In the genomic region with DNA sequence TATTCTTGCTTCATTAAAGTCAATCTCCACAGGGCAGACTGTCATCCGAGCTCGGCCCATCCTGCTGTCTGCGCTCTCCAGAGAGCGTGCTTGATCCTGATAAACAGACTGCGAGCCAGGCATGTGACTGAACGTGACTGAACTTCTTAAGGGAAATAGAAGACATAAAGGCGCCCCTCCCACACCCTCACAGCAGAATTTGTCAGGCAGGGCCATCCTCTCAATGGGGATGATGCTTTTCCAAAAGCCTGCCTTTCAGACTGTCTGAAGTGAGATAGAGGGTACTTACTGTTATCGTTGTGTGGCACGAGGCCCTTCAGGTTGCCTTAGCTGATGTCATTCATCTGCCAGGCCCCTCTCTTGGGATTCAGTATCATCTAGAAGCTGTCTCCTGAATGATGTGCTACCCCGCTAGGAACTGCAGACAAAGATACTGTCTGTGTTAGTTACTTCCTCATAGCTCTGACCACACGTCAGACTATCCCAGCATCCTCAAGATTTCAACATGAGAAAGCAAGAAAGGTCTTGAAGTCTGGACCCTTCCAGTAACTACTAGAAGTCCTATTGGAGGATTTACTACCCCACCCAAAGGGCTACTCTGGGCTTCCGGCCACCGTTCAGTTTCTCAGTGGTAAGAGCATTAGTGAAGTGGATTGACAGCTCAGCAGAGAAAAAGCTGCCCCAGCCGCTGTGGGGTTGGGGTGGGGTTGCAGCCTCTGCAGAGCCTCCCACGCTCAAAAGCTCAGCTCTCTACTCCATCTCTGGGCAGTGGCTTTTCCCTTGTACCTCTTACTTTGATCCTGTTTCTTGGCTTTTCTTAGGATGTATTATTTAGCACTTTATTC, we compare ENCODE assay signal across 10 mouse cellular contexts. TPM values are rescaled to one million over a fixed set of nuclear protein-coding genes. Genes with fewer than 3 reads are reported as not detected.
DNase-seq lines count a peak whose midpoint lies in the region; ATAC-seq and TF ChIP-seq lines count a peak whose summit lies in the region.
"Had no signal": no experiment of that assay in that cellular context is flagged by ENCODE, and none has a peak within 500 bp of the region (broad histone marks: within the 10 kb centered on the region; RNA-seq: fewer than 3 reads in every experiment).

No protein-coding gene starts in this region.

- H3K9ac ChIP-seq in hindbrain, embryonic 16.5 days (ENCODE audit: low read depth, low read length), result no peak overlapping the region
- no peak overlapping the region for H3K9ac ChIP-seq in midbrain, embryonic 16.5 days (ENCODE audit: low read depth, low read length)

- no peak for DNase-seq in testis, postnatal 14 days (ENCODE audit: low spot score)
- no peak for DNase-seq in layer of hippocampus, adult 9-11 months
- no peak for DNase-seq in urinary bladder, postnatal 36 days (ENCODE audit: low spot score in 2 of 2)
- no peak for DNase-seq in layer of hippocampus, adult 8-10 months (ENCODE audit: low spot score in 2 of 2)
- DNase-seq in cerebellum, postnatal 25 days, result no peak
- DNase-seq: kidney, adult 18-20 months had no signal

- no peak overlapping the region for H3K4me2 ChIP-seq in hindbrain, embryonic 16.5 days (ENCODE audit: low read length)
- H3K4me2 ChIP-seq in midbrain, embryonic 16.5 days (ENCODE audit: low read length), result 0 out of 2 replicates have a peak overlapping the region, but pooled peaks have one; percentile 14

- no peak overlapping the region for H3K27ac ChIP-seq in testis, adult 2 months (ENCODE audit: control insufficient read depth, insufficient read depth, low read depth, low read length)
- H3K27ac ChIP-seq in hindbrain, embryonic 16.5 days (ENCODE audit: low read depth, low read length), result no peak overlapping the region
- no peak overlapping the region for H3K27ac ChIP-seq in midbrain, embryonic 16.5 days (ENCODE audit: low read length)

- 39% methylated on average over 15 of the region's 15 CpGs for WGBS in hindbrain, embryonic 16.5 days
- 28% methylated on average over 15 of the region's 15 CpGs for WGBS in midbrain, embryonic 16.5 days

- TF ChIP-seq CTCF in testis, adult 2 months (IDR thresholded peaks at IDR 0.05; ENCODE audit: control insufficient read depth, insufficient read depth, insufficient replicate concordance, low read depth, low read length), result no peak

- H3K27me3 ChIP-seq in testis, adult 2 months (ENCODE audit: control insufficient read depth, insufficient read depth, low read length), result no peaks in the 10 kb centered on the region
- H3K27me3 ChIP-seq in hindbrain, embryonic 16.5 days (replicated peaks; ENCODE audit: control insufficient read depth, insufficient read depth, low read length), result no peaks in the 10 kb centered on the region; the same call in 1 of the 2 replicates
- no peaks in the 10 kb centered on the region; the same call in 1 of the 2 replicates for H3K27me3 ChIP-seq in midbrain, embryonic 16.5 days (ENCODE audit: control insufficient read depth, insufficient read depth, low read depth, low read length)

- H3K4me3 ChIP-seq in testis, adult 2 months (ENCODE audit: control insufficient read depth, low read depth, low read length), result peak overlapping the region; percentile 1
- H3K4me3 ChIP-seq in hindbrain, embryonic 16.5 days (ENCODE audit: low read length), result no peak overlapping the region
- no peak overlapping the region for H3K4me3 ChIP-seq in midbrain, embryonic 16.5 days (ENCODE audit: low read depth, low read length)
- H3K4me3 ChIP-seq: megakaryocyte, embryonic 14.5 days had no signal

- H3K36me3 ChIP-seq in testis, adult 2 months (ENCODE audit: control insufficient read depth, insufficient read depth, low read length), result no peaks in the 10 kb centered on the region
- H3K36me3 ChIP-seq in hindbrain, embryonic 16.5 days (ENCODE audit: control insufficient read depth, insufficient read depth, low read length), result no peaks in the 10 kb centered on the region
- H3K36me3 ChIP-seq in midbrain, embryonic 16.5 days (ENCODE audit: control insufficient read depth, insufficient read depth, low read length), result no peaks in the 10 kb centered on the region

- H3K4me1 ChIP-seq in testis, adult 2 months (ENCODE audit: control insufficient read depth, insufficient read depth, low read length), result peaks cover 5% of the 10 kb centered on the region
- peaks cover 3% of the 10 kb centered on the region for H3K4me1 ChIP-seq in hindbrain, embryonic 16.5 days (ENCODE audit: control insufficient read depth, insufficient read depth, low read depth, low read length)
- H3K4me1 ChIP-seq in midbrain, embryonic 16.5 days (ENCODE audit: control insufficient read depth, insufficient read depth, low read length), result peaks cover 6% of the 10 kb centered on the region; the same call in 1 of the 2 replicates

- H3K9me3 ChIP-seq in hindbrain, embryonic 16.5 days (ENCODE audit: control insufficient read depth, low read length), result no peaks in the 10 kb centered on the region
- H3K9me3 ChIP-seq in midbrain, embryonic 16.5 days (replicated peaks; ENCODE audit: control insufficient read depth, low read length, poor library complexity, severe bottlenecking), result no peaks in the 10 kb centered on the region
- H3K9me3 ChIP-seq: megakaryocyte, embryonic 14.5 days had no signal

- no peak for TF ChIP-seq POLR2A in testis, adult 2 months (IDR thresholded peaks at IDR 0.05; ENCODE audit: control insufficient read depth, low read depth, low read length)

- peak; percentile 62; the same call in 1 of the 2 replicates for ATAC-seq in hindbrain, embryonic 16.5 days
- ATAC-seq in midbrain, embryonic 16.5 days, result peak; percentile 69

RNA-seq across cellular contexts. Expression of a gene that starts 28.2 kb away (rescaled TPM):
- 74.4 and 92.1 TPM in 2 replicates for polyA plus RNA-seq in testis, adult 2 months (2012; rRNA removed)
- 8.6 and 9.2 TPM in 2 replicates for polyA plus RNA-seq in hindbrain, embryonic 16.5 days (2015; fragmentation: Nextera tagmentation; extraction: Ambion mirVana)
- polyA plus RNA-seq in midbrain, embryonic 16.5 days (2015; fragmentation: Nextera tagmentation; extraction: Ambion mirVana), result 6.3 and 6.6 TPM in 2 replicates
- total RNA-seq in layer of hippocampus, adult 8-10 months (2022), result 1 to 10 TPM; 1.1 to 2.0 (median 1.6) TPM
